Mouse (Mus musculus) CH12.LX (cell line): ENCODE results near the gene Gnat3. TPM values are rescaled to one million over a fixed set of nuclear protein-coding genes. Genes with fewer than 3 reads are reported as not detected.

Source experiments
- DNase-seq: peaks from one replicate; pipeline ENCODE4 v3.0.0-alpha.2; 2013; ENCODE audit errors: extremely low read depth
- H3K27ac ChIP-seq: 2 replicates; pipeline ENCODE4 v1.5.1; 2012; ENCODE audit warnings: low read depth, mild to moderate bottlenecking, control low read depth, moderate library complexity; ENCODE audit not compliant: insufficient read depth
- H3K27me3 ChIP-seq: replicated peaks from 2 replicates; pipeline ENCODE3; 2012; ENCODE audit warnings: inconsistent platforms
- H3K36me3 ChIP-seq, 2 experiments: replicated peaks in 1 of 2; 2 replicates each; pipeline versions ENCODE3 to v1.6.1; 2012; ENCODE audit warnings: inconsistent platforms in 1 of 2, low read length in 1 of 2, mild to moderate bottlenecking in 1 of 2, mixed read lengths in 1 of 2, moderate library complexity in 1 of 2; ENCODE audit not compliant: control insufficient read depth in 1 of 2, insufficient read depth in 1 of 2
- H3K4me1 ChIP-seq, 2 experiments: 2 replicates each; pipeline ENCODE4 v1.6.1; 2012; ENCODE audit warnings: inconsistent platforms in 1 of 2, moderate library complexity in 1 of 2; ENCODE audit not compliant: insufficient read depth in 2 of 2, control insufficient read depth in 1 of 2
- H3K4me2 ChIP-seq: 2 replicates; pipeline ENCODE4 v1.6.1; 2012; ENCODE audit warnings: low read depth, mild to moderate bottlenecking, control low read depth; ENCODE audit not compliant: poor library complexity, insufficient read depth, severe bottlenecking
- H3K4me3 ChIP-seq, 3 experiments: fragments of 150-350 bp in 1 of 3; sonication (generic) in 1 of 3; replicated peaks in 1 of 3; 2 replicates each; pipeline versions ENCODE3 to v1.5.1; 2011 to 2012; ENCODE audit warnings: low read depth in 2 of 3, low read length in 2 of 3, mild to moderate bottlenecking in 2 of 3, moderate library complexity in 2 of 3, control low read depth in 1 of 3, improper control_type of control experiment in 1 of 3, inconsistent platforms in 1 of 3, mixed read lengths in 1 of 3; ENCODE audit not compliant: poor library complexity in 1 of 3
- H3K79me2 ChIP-seq: replicated peaks from 2 replicates; pipeline ENCODE4 v1.6.1; 2012; ENCODE audit warnings: mild to moderate bottlenecking, moderate library complexity; ENCODE audit not compliant: control insufficient read depth, poor library complexity, insufficient read depth, severe bottlenecking; ENCODE audit errors: extremely low read depth
- H3K9ac ChIP-seq: 2 replicates; pipeline ENCODE4 v1.6.1; 2012; ENCODE audit warnings: low read depth, mild to moderate bottlenecking, control low read depth, moderate library complexity; ENCODE audit not compliant: insufficient read depth
- H3K9me3 ChIP-seq: replicated peaks from 2 replicates; pipeline ENCODE3; 2012; ENCODE audit warnings: low read length, inconsistent platforms, mixed read lengths
- BHLHE40 ChIP-seq: IDR thresholded peaks from 2 replicates; pipeline ENCODE4 v1.6.1; 2011; ENCODE audit warnings: mild to moderate bottlenecking, low read depth, low read length, improper control_type of control experiment
- CHD1 ChIP-seq: IDR thresholded peaks from 2 replicates; pipeline ENCODE4 v1.6.1; 2012; ENCODE audit warnings: low read depth, low read length, improper control_type of control experiment, inconsistent platforms
- CHD2 ChIP-seq: IDR thresholded peaks from 2 replicates; pipeline ENCODE4 v1.6.1; 2011; ENCODE audit warnings: low read length, improper control_type of control experiment
- CTCF ChIP-seq, 2 experiments: IDR thresholded peaks in 1 of 2; conservative IDR thresholded peaks in 1 of 2; 2 replicates each; pipeline ENCODE4 v1.5.1; 2011 to 2012; ENCODE audit warnings: low read depth in 2 of 2, low read length in 2 of 2, improper control_type of control experiment in 1 of 2, inconsistent platforms in 1 of 2, mild to moderate bottlenecking in 1 of 2, moderate library complexity in 1 of 2
- E2F4 ChIP-seq: IDR thresholded peaks from 2 replicates; pipeline ENCODE4 v1.6.1; 2011; ENCODE audit warnings: low read depth, low read length, improper control_type of control experiment; ENCODE audit not compliant: insufficient replicate concordance
- ELF1 ChIP-seq: IDR thresholded peaks from 2 replicates; pipeline ENCODE4 v1.6.1; 2014; ENCODE audit warnings: low read depth, mild to moderate bottlenecking, inconsistent platforms, low read length, improper control_type of control experiment
- EP300 ChIP-seq: IDR thresholded peaks from 2 replicates; pipeline ENCODE4 v1.6.1; 2011; ENCODE audit warnings: low read length, improper control_type of control experiment
- ETS1 ChIP-seq: conservative IDR thresholded peaks from 2 replicates; pipeline ENCODE4 v1.6.1; 2012; ENCODE audit warnings: low read depth, mild to moderate bottlenecking, inconsistent platforms, low read length, improper control_type of control experiment, moderate library complexity
- GABPA ChIP-seq: IDR thresholded peaks from 2 replicates; pipeline ENCODE4 v1.6.1; 2012; ENCODE audit warnings: low read depth, low read length, improper control_type of control experiment, inconsistent platforms; ENCODE audit not compliant: insufficient replicate concordance
- HCFC1 ChIP-seq: IDR thresholded peaks from 2 replicates; pipeline ENCODE4 v1.6.1; 2012; ENCODE audit warnings: low read depth, mild to moderate bottlenecking, inconsistent platforms, low read length, improper control_type of control experiment
- IRF4 ChIP-seq: IDR thresholded peaks from 2 replicates; pipeline ENCODE4 v1.6.1; 2014; ENCODE audit warnings: low read depth, mild to moderate bottlenecking, inconsistent platforms, low read length, improper control_type of control experiment
- JUN ChIP-seq: IDR thresholded peaks from 2 replicates; pipeline ENCODE4 v1.6.1; 2011; ENCODE audit warnings: low read depth, mild to moderate bottlenecking, low read length, improper control_type of control experiment, moderate library complexity; ENCODE audit not compliant: insufficient read depth
- JUND ChIP-seq: conservative IDR thresholded peaks from 2 replicates; pipeline ENCODE4 v1.6.1; 2011; ENCODE audit warnings: low read depth, low read length, improper control_type of control experiment
- KAT2A ChIP-seq: IDR thresholded peaks from 2 replicates; pipeline ENCODE4 v1.6.1; 2012; ENCODE audit warnings: low read length, improper control_type of control experiment, inconsistent platforms; ENCODE audit not compliant: insufficient replicate concordance
- MAFK ChIP-seq: IDR thresholded peaks from 2 replicates; pipeline ENCODE4 v1.6.1; 2011; ENCODE audit warnings: low read length, improper control_type of control experiment; ENCODE audit not compliant: insufficient replicate concordance
- MAX ChIP-seq: IDR thresholded peaks from 2 replicates; pipeline ENCODE4 v1.6.1; 2011; ENCODE audit warnings: low read length, improper control_type of control experiment
- MAZ ChIP-seq: IDR thresholded peaks from 2 replicates; pipeline ENCODE4 v1.6.1; 2012; ENCODE audit warnings: low read depth, mild to moderate bottlenecking, inconsistent platforms, low read length, improper control_type of control experiment, moderate library complexity
- MEF2A ChIP-seq: IDR thresholded peaks from 2 replicates; pipeline ENCODE4 v1.6.1; 2014; ENCODE audit warnings: low read depth, mild to moderate bottlenecking, inconsistent platforms, low read length, improper control_type of control experiment, borderline replicate concordance
- MXI1 ChIP-seq: IDR thresholded peaks from 2 replicates; pipeline ENCODE4 v1.6.1; 2011; ENCODE audit warnings: mild to moderate bottlenecking, low read depth, low read length, improper control_type of control experiment
- MYC ChIP-seq: IDR thresholded peaks from 2 replicates; pipeline ENCODE4 v1.6.1; 2011; ENCODE audit warnings: low read depth, mild to moderate bottlenecking, improper control_type of control experiment, low read length
- NELFE ChIP-seq: IDR thresholded peaks from 2 replicates; pipeline ENCODE4 v1.6.1; 2011; ENCODE audit warnings: low read depth, low read length, improper control_type of control experiment
- NRF1 ChIP-seq: IDR thresholded peaks from 2 replicates; pipeline ENCODE4 v1.6.1; 2014; ENCODE audit warnings: low read depth, mild to moderate bottlenecking, inconsistent platforms, low read length, improper control_type of control experiment, moderate library complexity
- PAX5 ChIP-seq: IDR thresholded peaks from 2 replicates; pipeline ENCODE4 v1.6.1; 2012; ENCODE audit warnings: low read length, inconsistent platforms, mixed read lengths
- POLR2A ChIP-seq: IDR thresholded peaks from 2 replicates; pipeline ENCODE4 v1.6.1; 2011; ENCODE audit warnings: low read depth, mild to moderate bottlenecking, improper control_type of control experiment, low read length
- POLR2AphosphoS2 ChIP-seq: IDR thresholded peaks from 2 replicates; pipeline ENCODE4 v1.6.1; 2011; ENCODE audit warnings: low read depth, low read length, improper control_type of control experiment
- RAD21 ChIP-seq: IDR thresholded peaks from 2 replicates; pipeline ENCODE4 v1.6.1; 2011; ENCODE audit warnings: low read depth, mild to moderate bottlenecking, low read length, improper control_type of control experiment, moderate library complexity
- RCOR1 ChIP-seq: conservative IDR thresholded peaks from 2 replicates; pipeline ENCODE4 v1.6.1; 2012; ENCODE audit warnings: low read depth, mild to moderate bottlenecking, inconsistent platforms, low read length, improper control_type of control experiment
- SIN3A ChIP-seq: IDR thresholded peaks from 2 replicates; pipeline ENCODE4 v1.6.1; 2012; ENCODE audit warnings: low read length, improper control_type of control experiment, inconsistent platforms
- SMC3 ChIP-seq: IDR thresholded peaks from 2 replicates; pipeline ENCODE4 v1.6.1; 2011; ENCODE audit warnings: low read depth, low read length, improper control_type of control experiment
- TBP ChIP-seq: conservative IDR thresholded peaks from 2 replicates; pipeline ENCODE4 v1.6.1; 2011; ENCODE audit warnings: low read depth, low read length, improper control_type of control experiment
- TCF12 ChIP-seq: IDR thresholded peaks from 2 replicates; pipeline ENCODE4 v1.6.1; 2014; ENCODE audit warnings: low read depth, mild to moderate bottlenecking, inconsistent platforms, low read length, improper control_type of control experiment
- UBTF ChIP-seq: IDR thresholded peaks from 2 replicates; pipeline ENCODE4 v1.6.1; 2012; ENCODE audit warnings: low read depth, mild to moderate bottlenecking, inconsistent platforms, low read length, improper control_type of control experiment, moderate library complexity
- USF1 ChIP-seq: IDR thresholded peaks from 2 replicates; pipeline ENCODE4 v1.6.1; 2014; ENCODE audit warnings: low read depth, mild to moderate bottlenecking, inconsistent platforms, low read length, improper control_type of control experiment
- USF2 ChIP-seq: conservative IDR thresholded peaks from 2 replicates; pipeline ENCODE4 v1.6.1; 2011; ENCODE audit warnings: low read depth, low read length, improper control_type of control experiment
- ZC3H11A ChIP-seq: IDR thresholded peaks from 2 replicates; pipeline ENCODE4 v1.6.1; 2012; ENCODE audit warnings: low read depth, mild to moderate bottlenecking, inconsistent platforms, low read length, improper control_type of control experiment
- ZKSCAN1 ChIP-seq: IDR thresholded peaks from 2 replicates; pipeline ENCODE4 v1.6.1; 2012; ENCODE audit warnings: low read depth, inconsistent platforms, low read length, improper control_type of control experiment, borderline replicate concordance
- ZMIZ1 ChIP-seq: IDR thresholded peaks from 2 replicates; pipeline ENCODE4 v1.6.1; 2012; ENCODE audit warnings: low read depth, mild to moderate bottlenecking, inconsistent platforms, low read length, improper control_type of control experiment
- ZNF384 ChIP-seq: IDR thresholded peaks from 2 replicates; pipeline ENCODE4 v1.6.1; 2012; ENCODE audit warnings: low read depth, low read length, improper control_type of control experiment, inconsistent platforms
- dilution Hi-C: fragments of 300-500 bp; cut with MboI; formaldehyde crosslinking; loops from 2 replicates; pipeline ENCODE4 v1.14.3; 2020; ENCODE audit warnings: low sequenced_read_pairs; ENCODE audit not compliant: extremely low pct_unique_long_range_greater_than_20kb, extremely low pct_ligation_motif_present
- in situ Hi-C: fragments of 300-500 bp; cut with MboI; formaldehyde crosslinking; loops from 3 replicates; pipeline ENCODE4 v1.14.3; 2019; ENCODE audit warnings: low sequenced_read_pairs, low pct_ligation_motif_present, low pct_unique_long_range_greater_than_20kb, mixed read lengths
- polyA plus RNA-seq: library from polyadenylated mRNA; unstranded; fragments of >175 nt; gene quantifications from 2 replicates; pipeline ENCODE4 v1.2.1, GENCODE M21; 2012; ENCODE audit warnings: low read depth; ENCODE audit not compliant: insufficient read length
- total RNA-seq, 2 experiments: library from RNA; depleted of rRNA; stranded (reverse); fragments of 300-350 nt in 1 of 2; fragments of >200 nt in 1 of 2; gene quantifications; 2 replicates each; pipeline ENCODE4 v1.2.3; 2012 to 2014

The Gnat3 gene
- total and polyA plus RNA-seq, 3 experiments = 0.51 to 1.2 (median 0.57) TPM

- TF ChIP-seq ELF1 (no peak), TBP (no peak), RAD21 (no peak), CTCF (conservative IDR thresholded peaks at IDR 0.05 in 1 of 2, IDR thresholded peaks at IDR 0.05 in 1 of 2; ENCODE audit: low read depth in 2 of 2, low read length in 2 of 2) (no peak), ZMIZ1 (no peak), SIN3A (no peak), JUN (peak; percentile 46), RCOR1 (no peak; the same call in 1 of the 2 replicates), MYC (no peak), BHLHE40 (peak; percentile 41; the same call in 1 of the 2 replicates), SMC3 (no peak), MEF2A (no peak), HCFC1 (no peak), GABPA (no peak), EP300 (peak; percentile 96), ETS1 (no peak; the same call in none of the 2 replicates), POLR2AphosphoS2 (no peak), E2F4 (no peak), ZNF384 (peak; percentile 80), MAFK (no peak), KAT2A (no peak), USF2 (no peak), MAZ (no peak), MAX (no peak), ZKSCAN1 (no peak), IRF4 (peak; percentile 69), CHD1 (no peak), TCF12 (peak; percentile 70; the same call in 1 of the 2 replicates), ZC3H11A (no peak), USF1 (no peak), CHD2 (no peak), UBTF (no peak), NRF1 (no peak), NELFE (no peak), POLR2A (no peak), JUND (peak; percentile 87), PAX5 (no peak), MXI1 (no peak)
- no peak overlapping the region for H3K27ac ChIP-seq
- no peak overlapping the region for H3K4me2 ChIP-seq
- H3K79me2 ChIP-seq = no peaks in the 10 kb centered on the region
- H3K9me3 ChIP-seq = no peaks in the 10 kb centered on the region
- dilution Hi-C loops (no loop called here), in situ Hi-C loops (loop anchor here (10.0 kb wide), 1 partner anchor 168 kb away; no protein-coding TSS in a partner anchor)
- H3K9ac ChIP-seq = no peak overlapping the region
- peaks cover 3 to 59% of the 10 kb centered on the region in 2 experiments; a peak in 3 of 4 replicates for H3K4me1 ChIP-seq
- H3K36me3 ChIP-seq = no peaks in the 10 kb centered on the region
- no peak overlapping the region for H3K4me3 ChIP-seq
- no peaks in the 10 kb centered on the region for H3K27me3 ChIP-seq
- DNase-seq = peak; percentile 65
Measured at GRCm38 (mm10) chr5:18013196-18013595, 50.8 kb downstream of the Gnat3 start.
